Mouse (Mus musculus) C2C12 (cell line): Measurements from ENCODE around the gene C530008M17Rik. TPM values are rescaled to one million over a fixed set of nuclear protein-coding genes. Genes with fewer than 3 reads are reported as not detected.

Experiments
- H3K27me3 ChIP-seq: one replicate; pipeline ENCODE4 v1.6.1; 2011; ENCODE audit not compliant: control insufficient read depth, insufficient read depth, insufficient read length
- H3K36me3 ChIP-seq: one replicate; pipeline ENCODE4 v1.6.1; 2011; ENCODE audit not compliant: control insufficient read depth, insufficient read depth
- H3K4me3 ChIP-seq: one replicate; pipeline ENCODE4 v1.5.1; 2011; ENCODE audit warnings: mild to moderate bottlenecking, control low read depth; ENCODE audit not compliant: poor library complexity, insufficient read depth, severe bottlenecking
- H3K79me2 ChIP-seq: one replicate; pipeline ENCODE4 v1.6.1; 2011; ENCODE audit not compliant: control insufficient read depth, insufficient read depth
- H3K79me3 ChIP-seq: one replicate; pipeline ENCODE4 v1.6.1; 2011; ENCODE audit warnings: low read depth, control low read depth
- H3ac ChIP-seq: one replicate; pipeline ENCODE3; 2011; ENCODE audit warnings: low read depth; ENCODE audit not compliant: control insufficient read depth, insufficient read length
- CEBPB ChIP-seq: IDR thresholded peaks from one replicate; pipeline ENCODE4 v1.6.1; 2011; ENCODE audit warnings: low read depth, mild to moderate bottlenecking, control low read depth, moderate library complexity
- CTCF ChIP-seq: IDR thresholded peaks from one replicate; pipeline ENCODE4 v1.5.1; 2011; ENCODE audit not compliant: control insufficient read depth, insufficient read depth, insufficient read length
- FOSL1 ChIP-seq: IDR thresholded peaks from one replicate; pipeline ENCODE4 v1.8.0; 2011; ENCODE audit warnings: mild to moderate bottlenecking, low read length; ENCODE audit not compliant: poor library complexity, insufficient read depth, severe bottlenecking
- MAX ChIP-seq: IDR thresholded peaks from one replicate; pipeline ENCODE4 v1.6.1; 2011; ENCODE audit warnings: mild to moderate bottlenecking, control low read depth
- MYOD1 ChIP-seq: IDR thresholded peaks from one replicate; pipeline ENCODE4 v1.6.1; 2011; ENCODE audit warnings: low read depth; ENCODE audit not compliant: control insufficient read depth, insufficient read length
- MYOG ChIP-seq: IDR thresholded peaks from one replicate; pipeline ENCODE4 v1.6.1; 2011; ENCODE audit not compliant: control insufficient read depth, insufficient read length; ENCODE audit errors: extremely low read depth
- USF1 ChIP-seq: IDR thresholded peaks from one replicate; pipeline ENCODE4 v1.6.1; 2011; ENCODE audit warnings: low read depth, mild to moderate bottlenecking, control low read depth, moderate library complexity
- polyA plus RNA-seq: library from polyadenylated mRNA; unstranded; fragments of >200 nt; fragmentation: generic; extraction: Trizol; gene quantifications from one replicate; pipeline ENCODE4 v1.2.1, GENCODE M21; 2012; ENCODE audit warnings: missing spikeins

C530008M17Rik gene
- polyA plus RNA-seq, 1 experiment, result 4.6 TPM

DNA sequence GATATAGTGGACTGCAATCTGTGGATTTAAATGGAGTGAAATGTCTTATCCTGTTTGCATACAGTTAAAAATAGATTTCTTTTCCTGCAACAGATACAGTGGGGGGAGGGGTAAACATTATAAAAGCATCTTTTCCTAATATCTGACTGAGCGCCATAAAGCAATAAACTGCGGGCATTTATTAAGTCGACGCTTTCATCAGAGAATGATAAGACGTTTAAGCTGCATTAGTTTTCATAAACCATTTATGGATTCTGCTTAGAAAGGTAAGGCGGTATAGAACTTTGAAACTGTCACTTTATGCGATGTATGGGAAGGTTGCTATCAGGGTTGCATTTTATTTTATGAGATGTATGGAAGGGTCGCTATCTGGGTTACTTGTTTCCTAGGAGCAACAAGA lies 141.7 kb downstream of the C530008M17Rik start:
- no peak for TF ChIP-seq CEBPB
- TF ChIP-seq MAX, result no peak
- TF ChIP-seq FOSL1, result no peak
- no peak for TF ChIP-seq MYOD1
- TF ChIP-seq USF1, result no peak
- TF ChIP-seq MYOG, result no peak
- no peak for TF ChIP-seq CTCF
- H3ac ChIP-seq, result no peak overlapping the region

DNA sequence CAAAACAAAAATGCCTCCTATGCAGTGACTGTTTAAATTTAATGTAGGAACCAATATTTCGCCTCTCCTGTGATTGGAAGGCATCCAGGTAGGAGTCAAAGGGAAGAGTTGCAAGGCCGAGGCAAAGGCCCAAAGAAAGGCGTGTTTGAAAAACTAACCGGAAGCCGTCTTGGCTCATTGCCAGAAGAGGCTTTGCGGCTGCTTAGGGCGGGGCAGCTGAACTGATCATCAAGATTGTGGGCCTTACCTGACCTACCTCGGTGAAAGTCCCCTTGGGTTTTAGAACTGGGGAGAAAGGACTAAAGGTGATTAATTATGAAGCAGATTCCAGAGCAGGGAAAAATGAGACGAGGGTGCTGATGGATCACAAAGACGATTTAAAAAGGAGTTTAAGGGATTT lies 143.2 kb downstream of the C530008M17Rik start:
- Histone ChIP-seq H3ac (no peak overlapping the region), H3K27me3 (no peaks in the 10 kb centered on the region), H3K79me2 (no peaks in the 10 kb centered on the region), H3K79me3 (no peaks in the 10 kb centered on the region), H3K36me3 (no peaks in the 10 kb centered on the region), H3K4me3 (no peak overlapping the region)
- TF ChIP-seq USF1 (no peak), CEBPB (no peak), FOSL1 (no peak), CTCF (no peak), MYOD1 (no peak), MYOG (no peak)

More for the DNA sequence above, 141.7 kb downstream of the C530008M17Rik start:
- Histone ChIP-seq H3K79me3 (no peaks in the 10 kb centered on the region), H3K79me2 (no peaks in the 10 kb centered on the region), H3K27me3 (no peaks in the 10 kb centered on the region), H3K4me3 (no peak overlapping the region), H3K36me3 (no peaks in the 10 kb centered on the region)

DNA sequence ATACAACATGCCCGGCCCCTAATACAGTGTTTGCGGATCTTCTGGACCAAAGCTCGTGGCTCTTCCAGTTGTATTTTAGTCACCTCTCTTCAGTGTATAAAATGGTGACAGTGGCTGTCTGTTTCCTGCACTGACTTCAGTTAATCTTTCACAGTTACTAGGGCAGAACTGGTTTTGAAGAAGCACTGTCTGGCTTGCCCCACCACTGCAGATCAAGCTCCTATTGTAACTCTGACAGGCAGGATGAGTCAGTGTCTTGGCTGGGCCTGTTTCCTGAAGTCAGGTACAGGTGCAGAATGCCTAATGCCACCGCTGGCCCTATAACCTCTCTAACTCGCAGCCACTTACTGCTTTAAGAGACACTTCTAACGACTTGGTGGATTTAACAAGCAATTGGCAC lies 152.7 kb downstream of the C530008M17Rik start:
- no peak overlapping the region for H3K4me3 ChIP-seq
- no peaks in the 10 kb centered on the region for H3K27me3 ChIP-seq
- H3K36me3 ChIP-seq, result no peaks in the 10 kb centered on the region
- no peaks in the 10 kb centered on the region for H3K79me3 ChIP-seq
- H3K79me2 ChIP-seq, result no peaks in the 10 kb centered on the region
- TF ChIP-seq FOSL1 (no peak), MAX (no peak), MYOG (no peak), MYOD1 (no peak), USF1 (no peak), CEBPB (no peak), CTCF (no peak)
- no peak overlapping the region for H3ac ChIP-seq

DNA sequence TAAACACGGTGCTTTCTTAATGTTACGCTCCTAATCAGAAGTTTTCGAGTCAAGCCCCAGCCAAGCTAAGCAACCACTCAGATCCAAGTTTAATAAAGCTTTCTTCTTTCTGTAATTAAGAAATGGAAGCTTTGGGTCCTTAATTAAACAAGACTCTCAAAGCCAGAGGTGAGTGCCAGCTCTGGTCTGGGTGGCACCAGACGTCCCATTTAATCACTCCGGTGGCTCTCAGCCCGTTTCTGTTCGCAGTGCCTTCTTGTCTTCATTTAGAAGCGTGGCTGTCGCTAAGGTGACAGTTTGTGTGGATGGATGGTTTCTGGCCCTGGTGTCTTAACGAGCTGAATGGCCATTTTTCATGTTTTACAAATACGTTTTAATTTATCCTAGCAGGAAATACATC lies 158.7 kb downstream of the C530008M17Rik start:
- Histone ChIP-seq H3K79me2 (no peaks in the 10 kb centered on the region), H3K36me3 (no peaks in the 10 kb centered on the region), H3K79me3 (no peaks in the 10 kb centered on the region), H3K27me3 (no peaks in the 10 kb centered on the region), H3K4me3 (no peak overlapping the region), H3ac (no peak overlapping the region)
- TF ChIP-seq MYOG (no peak), FOSL1 (no peak), USF1 (no peak), MAX (no peak), CEBPB (no peak), MYOD1 (no peak), CTCF (no peak)

DNA sequence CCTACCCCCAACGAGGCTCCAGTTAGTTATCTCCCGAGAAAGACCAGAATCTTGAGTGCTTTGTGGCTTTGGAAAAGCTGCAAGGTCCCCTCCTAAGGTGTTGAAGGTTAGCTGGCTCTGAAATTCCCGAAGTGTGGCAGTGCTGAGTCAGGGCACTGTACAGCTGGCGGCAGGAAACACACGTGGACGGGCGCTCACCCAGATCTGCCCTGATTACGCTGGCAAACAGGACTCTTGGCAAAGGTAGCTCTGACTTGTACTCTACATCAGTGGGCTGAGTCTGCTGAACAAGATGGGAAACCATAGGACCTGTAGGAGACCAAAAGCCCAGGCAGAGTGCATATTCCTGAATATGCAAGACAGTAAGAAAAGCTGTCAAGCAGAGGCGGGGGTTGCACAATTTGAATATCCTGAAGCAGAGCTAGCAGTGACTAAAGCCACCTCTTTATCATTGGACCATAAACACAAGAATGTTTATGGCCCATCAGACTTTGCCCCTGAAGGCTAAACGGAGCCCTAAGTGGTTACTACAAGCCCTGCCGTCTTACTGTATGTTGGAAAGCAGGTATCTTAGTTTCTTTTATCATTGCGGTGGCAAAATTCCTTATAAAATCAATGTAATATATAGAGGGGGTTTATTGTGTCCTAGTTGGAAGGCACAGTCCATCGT lies 159.6 kb downstream of the C530008M17Rik start:
- Histone ChIP-seq H3K79me2 (no peaks in the 10 kb centered on the region), H3K79me3 (no peaks in the 10 kb centered on the region), H3K4me3 (no peak overlapping the region), H3ac (no peak overlapping the region), H3K36me3 (no peaks in the 10 kb centered on the region), H3K27me3 (no peaks in the 10 kb centered on the region)
- TF ChIP-seq FOSL1 (no peak), MYOG (no peak), MAX (no peak), CEBPB (no peak), USF1 (no peak), CTCF (no peak), MYOD1 (no peak)

DNA sequence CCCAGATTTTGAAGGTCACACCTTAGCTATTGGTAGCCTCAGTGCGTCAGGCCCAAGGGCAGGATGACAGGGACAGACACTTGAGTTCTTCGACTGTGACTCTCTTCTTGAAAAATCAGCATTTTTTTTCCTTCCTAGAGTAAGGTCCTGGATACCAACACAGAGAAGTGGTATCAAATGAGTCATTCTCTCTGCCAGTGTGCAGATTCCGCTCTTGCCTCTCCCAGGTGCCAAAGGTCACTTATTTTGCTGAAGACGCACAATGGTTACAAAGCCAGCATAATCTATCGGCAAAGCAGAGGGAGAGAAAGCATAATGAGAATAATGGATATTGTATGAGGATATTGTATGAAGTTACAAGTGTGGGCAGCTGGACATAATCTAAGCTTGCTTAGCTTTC lies 160.4 kb downstream of the C530008M17Rik start:
- no peaks in the 10 kb centered on the region for H3K27me3 ChIP-seq
- no peaks in the 10 kb centered on the region for H3K36me3 ChIP-seq
- H3ac ChIP-seq, result no peak overlapping the region
- no peaks in the 10 kb centered on the region for H3K79me2 ChIP-seq
- H3K4me3 ChIP-seq, result no peak overlapping the region
- H3K79me3 ChIP-seq, result no peaks in the 10 kb centered on the region
- TF ChIP-seq CEBPB (no peak), CTCF (no peak), FOSL1 (no peak), MAX (no peak), MYOG (no peak), USF1 (no peak)
